Mouse (Mus musculus): ENCODE measurements around the gene Alox12.

The Alox12 gene

DNA sequence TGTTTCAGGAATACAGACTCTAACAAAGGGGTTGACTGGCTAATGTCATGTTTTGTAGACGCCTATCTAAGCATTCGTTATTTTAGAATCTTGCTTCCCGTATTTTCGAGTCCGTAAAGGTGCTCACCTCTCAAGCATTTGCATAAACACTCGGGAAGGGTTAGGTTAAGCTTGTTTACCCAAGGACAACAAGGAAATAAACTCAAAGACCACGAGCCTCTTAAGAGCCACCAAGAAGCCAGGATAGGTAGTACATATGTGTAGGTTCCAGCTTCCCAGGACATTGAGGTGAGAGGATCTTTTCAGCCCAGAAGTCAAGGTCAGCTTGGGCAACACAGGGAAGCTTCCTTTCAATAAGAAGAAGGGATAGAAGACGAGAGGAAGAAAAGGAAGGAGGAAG, 56.0 kb downstream of the Alox12 start:
- no peak for DNase-seq (ENCODE audit: low read depth in 1 of 2, low spot score in 2 of 2)

DNA sequence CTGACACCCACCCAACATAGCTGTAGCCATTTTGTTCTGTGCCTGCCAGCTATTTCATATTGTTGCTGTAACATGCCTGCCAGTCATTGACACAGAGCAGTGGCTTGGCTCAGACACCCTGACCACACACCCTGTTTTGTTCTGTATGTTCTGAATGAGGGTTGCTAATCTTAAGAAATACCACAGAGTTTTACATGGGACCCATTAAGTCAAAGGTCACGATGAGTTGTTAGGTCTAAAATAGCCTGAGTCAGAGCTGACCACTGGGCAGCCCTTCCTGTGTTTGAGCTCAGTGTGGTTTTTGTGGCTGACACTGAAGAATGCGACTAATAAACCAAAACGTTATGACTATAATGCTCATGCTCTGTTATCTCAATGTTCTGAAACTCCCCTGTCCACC, 56.8 kb downstream of the Alox12 start:
- DNase-seq (ENCODE audit: low read depth in 1 of 2, low spot score in 2 of 2): no peak

DNA sequence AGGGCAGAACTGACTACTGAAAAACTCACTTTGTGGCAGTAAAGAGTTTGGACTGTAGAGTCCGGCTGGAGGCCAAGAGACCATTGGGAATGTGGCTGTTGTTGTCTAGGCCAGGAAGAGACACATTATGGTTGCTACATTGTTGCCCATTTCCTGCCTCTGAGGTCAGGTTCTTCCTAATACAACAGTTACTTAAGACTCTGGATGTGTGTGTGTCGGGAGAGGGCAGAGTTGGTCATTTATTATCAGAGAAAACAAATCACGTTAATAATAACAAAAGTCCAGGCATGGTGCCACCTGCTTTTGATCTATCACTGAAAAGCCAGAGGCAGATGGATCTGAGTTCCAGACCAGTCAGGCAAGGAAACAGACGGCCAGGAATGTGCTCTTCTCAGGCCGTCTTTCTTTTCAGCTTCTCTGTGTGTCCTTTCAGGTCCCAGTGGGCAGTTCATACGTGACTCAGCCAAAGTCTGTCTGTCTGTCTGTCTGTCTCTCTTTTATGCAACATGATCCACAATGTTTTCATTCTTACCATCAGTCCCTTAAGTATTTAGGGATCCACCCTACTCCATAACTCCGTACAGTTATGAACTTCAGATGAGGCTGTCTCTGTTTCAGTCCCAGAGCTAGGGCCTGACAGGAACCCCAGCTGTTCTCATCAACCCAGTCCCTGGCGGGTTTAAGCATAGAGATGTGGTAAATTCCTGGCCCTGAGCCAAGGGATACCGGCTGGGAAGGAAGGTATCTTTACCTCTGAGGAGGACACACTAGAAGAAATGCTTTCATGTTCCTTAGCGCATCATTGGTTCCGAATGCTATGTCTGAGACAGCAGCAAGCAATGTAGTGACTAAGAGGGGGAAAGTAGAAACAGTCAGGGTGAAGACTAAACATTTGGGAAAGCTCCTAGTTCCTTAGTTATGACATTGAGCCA, 61.5 kb downstream of the Alox12 start:
- DNase-seq (ENCODE audit: low read depth in 1 of 2, low spot score in 2 of 2): no peak

DNA sequence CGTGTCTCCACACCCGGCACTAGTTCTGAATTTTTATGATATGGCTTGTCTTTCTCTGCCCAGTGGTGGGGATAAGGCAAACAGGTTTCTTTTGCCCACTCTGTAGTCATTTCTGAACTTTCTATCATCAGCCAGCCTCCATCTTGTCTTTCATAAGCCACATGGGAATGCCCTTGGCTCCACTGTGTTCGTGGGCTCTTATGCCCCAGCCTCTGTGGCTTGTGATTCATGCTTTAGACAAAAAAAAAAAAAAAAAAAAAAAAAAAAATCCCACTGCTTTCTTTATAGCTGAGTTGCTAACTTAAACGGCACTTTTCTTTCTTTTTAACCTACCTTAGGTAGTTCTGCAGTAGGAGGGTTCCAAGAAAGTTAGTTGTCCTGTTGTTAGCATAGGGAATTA, 63.0 kb downstream of the Alox12 start:
- no peak for DNase-seq (ENCODE audit: low read depth in 1 of 2, low spot score in 2 of 2)
